Mouse (Mus musculus) CH12.LX (cell line): ENCODE measurements around the gene Sobp. TPM values are rescaled to one million over a fixed set of nuclear protein-coding genes. Genes with fewer than 3 reads are reported as not detected.

Source experiments
- DNase-seq: peaks from one replicate; pipeline ENCODE4 v3.0.0-alpha.2; 2013; ENCODE audit errors: extremely low read depth
- H3K27ac ChIP-seq: 2 replicates; pipeline ENCODE4 v1.5.1; 2012; ENCODE audit warnings: low read depth, mild to moderate bottlenecking, control low read depth, moderate library complexity; ENCODE audit not compliant: insufficient read depth
- H3K27me3 ChIP-seq: replicated peaks from 2 replicates; pipeline ENCODE3; 2012; ENCODE audit warnings: inconsistent platforms
- H3K36me3 ChIP-seq, 2 experiments: replicated peaks in 1 of 2; 2 replicates each; pipeline versions ENCODE3 to v1.6.1; 2012; ENCODE audit warnings: inconsistent platforms in 1 of 2, low read length in 1 of 2, mild to moderate bottlenecking in 1 of 2, mixed read lengths in 1 of 2, moderate library complexity in 1 of 2; ENCODE audit not compliant: control insufficient read depth in 1 of 2, insufficient read depth in 1 of 2
- H3K4me1 ChIP-seq, 2 experiments: 2 replicates each; pipeline ENCODE4 v1.6.1; 2012; ENCODE audit warnings: inconsistent platforms in 1 of 2, moderate library complexity in 1 of 2; ENCODE audit not compliant: insufficient read depth in 2 of 2, control insufficient read depth in 1 of 2
- H3K4me2 ChIP-seq: 2 replicates; pipeline ENCODE4 v1.6.1; 2012; ENCODE audit warnings: low read depth, mild to moderate bottlenecking, control low read depth; ENCODE audit not compliant: poor library complexity, insufficient read depth, severe bottlenecking
- H3K4me3 ChIP-seq, 3 experiments: fragments of 150-350 bp in 1 of 3; sonication (generic) in 1 of 3; replicated peaks in 1 of 3; 2 replicates each; pipeline versions ENCODE3 to v1.5.1; 2011 to 2012; ENCODE audit warnings: low read depth in 2 of 3, low read length in 2 of 3, mild to moderate bottlenecking in 2 of 3, moderate library complexity in 2 of 3, control low read depth in 1 of 3, improper control_type of control experiment in 1 of 3, inconsistent platforms in 1 of 3, mixed read lengths in 1 of 3; ENCODE audit not compliant: poor library complexity in 1 of 3
- H3K79me2 ChIP-seq: replicated peaks from 2 replicates; pipeline ENCODE4 v1.6.1; 2012; ENCODE audit warnings: mild to moderate bottlenecking, moderate library complexity; ENCODE audit not compliant: control insufficient read depth, poor library complexity, insufficient read depth, severe bottlenecking; ENCODE audit errors: extremely low read depth
- H3K9ac ChIP-seq: 2 replicates; pipeline ENCODE4 v1.6.1; 2012; ENCODE audit warnings: low read depth, mild to moderate bottlenecking, control low read depth, moderate library complexity; ENCODE audit not compliant: insufficient read depth
- H3K9me3 ChIP-seq: replicated peaks from 2 replicates; pipeline ENCODE3; 2012; ENCODE audit warnings: low read length, inconsistent platforms, mixed read lengths
- BHLHE40 ChIP-seq: IDR thresholded peaks from 2 replicates; pipeline ENCODE4 v1.6.1; 2011; ENCODE audit warnings: mild to moderate bottlenecking, low read depth, low read length, improper control_type of control experiment
- CHD2 ChIP-seq: IDR thresholded peaks from 2 replicates; pipeline ENCODE4 v1.6.1; 2011; ENCODE audit warnings: low read length, improper control_type of control experiment
- E2F4 ChIP-seq: IDR thresholded peaks from 2 replicates; pipeline ENCODE4 v1.6.1; 2011; ENCODE audit warnings: low read depth, low read length, improper control_type of control experiment; ENCODE audit not compliant: insufficient replicate concordance
- ELF1 ChIP-seq: IDR thresholded peaks from 2 replicates; pipeline ENCODE4 v1.6.1; 2014; ENCODE audit warnings: low read depth, mild to moderate bottlenecking, inconsistent platforms, low read length, improper control_type of control experiment
- ETS1 ChIP-seq: conservative IDR thresholded peaks from 2 replicates; pipeline ENCODE4 v1.6.1; 2012; ENCODE audit warnings: low read depth, mild to moderate bottlenecking, inconsistent platforms, low read length, improper control_type of control experiment, moderate library complexity
- GABPA ChIP-seq: IDR thresholded peaks from 2 replicates; pipeline ENCODE4 v1.6.1; 2012; ENCODE audit warnings: low read depth, low read length, improper control_type of control experiment, inconsistent platforms; ENCODE audit not compliant: insufficient replicate concordance
- HCFC1 ChIP-seq: IDR thresholded peaks from 2 replicates; pipeline ENCODE4 v1.6.1; 2012; ENCODE audit warnings: low read depth, mild to moderate bottlenecking, inconsistent platforms, low read length, improper control_type of control experiment
- IRF4 ChIP-seq: IDR thresholded peaks from 2 replicates; pipeline ENCODE4 v1.6.1; 2014; ENCODE audit warnings: low read depth, mild to moderate bottlenecking, inconsistent platforms, low read length, improper control_type of control experiment
- JUN ChIP-seq: IDR thresholded peaks from 2 replicates; pipeline ENCODE4 v1.6.1; 2011; ENCODE audit warnings: low read depth, mild to moderate bottlenecking, low read length, improper control_type of control experiment, moderate library complexity; ENCODE audit not compliant: insufficient read depth
- JUND ChIP-seq: conservative IDR thresholded peaks from 2 replicates; pipeline ENCODE4 v1.6.1; 2011; ENCODE audit warnings: low read depth, low read length, improper control_type of control experiment
- KAT2A ChIP-seq: IDR thresholded peaks from 2 replicates; pipeline ENCODE4 v1.6.1; 2012; ENCODE audit warnings: low read length, improper control_type of control experiment, inconsistent platforms; ENCODE audit not compliant: insufficient replicate concordance
- MAX ChIP-seq: IDR thresholded peaks from 2 replicates; pipeline ENCODE4 v1.6.1; 2011; ENCODE audit warnings: low read length, improper control_type of control experiment
- MXI1 ChIP-seq: IDR thresholded peaks from 2 replicates; pipeline ENCODE4 v1.6.1; 2011; ENCODE audit warnings: mild to moderate bottlenecking, low read depth, low read length, improper control_type of control experiment
- NRF1 ChIP-seq: IDR thresholded peaks from 2 replicates; pipeline ENCODE4 v1.6.1; 2014; ENCODE audit warnings: low read depth, mild to moderate bottlenecking, inconsistent platforms, low read length, improper control_type of control experiment, moderate library complexity
- RCOR1 ChIP-seq: conservative IDR thresholded peaks from 2 replicates; pipeline ENCODE4 v1.6.1; 2012; ENCODE audit warnings: low read depth, mild to moderate bottlenecking, inconsistent platforms, low read length, improper control_type of control experiment
- SIN3A ChIP-seq: IDR thresholded peaks from 2 replicates; pipeline ENCODE4 v1.6.1; 2012; ENCODE audit warnings: low read length, improper control_type of control experiment, inconsistent platforms
- TBP ChIP-seq: conservative IDR thresholded peaks from 2 replicates; pipeline ENCODE4 v1.6.1; 2011; ENCODE audit warnings: low read depth, low read length, improper control_type of control experiment
- TCF12 ChIP-seq: IDR thresholded peaks from 2 replicates; pipeline ENCODE4 v1.6.1; 2014; ENCODE audit warnings: low read depth, mild to moderate bottlenecking, inconsistent platforms, low read length, improper control_type of control experiment
- UBTF ChIP-seq: IDR thresholded peaks from 2 replicates; pipeline ENCODE4 v1.6.1; 2012; ENCODE audit warnings: low read depth, mild to moderate bottlenecking, inconsistent platforms, low read length, improper control_type of control experiment, moderate library complexity
- USF2 ChIP-seq: conservative IDR thresholded peaks from 2 replicates; pipeline ENCODE4 v1.6.1; 2011; ENCODE audit warnings: low read depth, low read length, improper control_type of control experiment
- ZC3H11A ChIP-seq: IDR thresholded peaks from 2 replicates; pipeline ENCODE4 v1.6.1; 2012; ENCODE audit warnings: low read depth, mild to moderate bottlenecking, inconsistent platforms, low read length, improper control_type of control experiment
- ZKSCAN1 ChIP-seq: IDR thresholded peaks from 2 replicates; pipeline ENCODE4 v1.6.1; 2012; ENCODE audit warnings: low read depth, inconsistent platforms, low read length, improper control_type of control experiment, borderline replicate concordance
- ZNF384 ChIP-seq: IDR thresholded peaks from 2 replicates; pipeline ENCODE4 v1.6.1; 2012; ENCODE audit warnings: low read depth, low read length, improper control_type of control experiment, inconsistent platforms
- dilution Hi-C: fragments of 300-500 bp; cut with MboI; formaldehyde crosslinking; loops from 2 replicates; pipeline ENCODE4 v1.14.3; 2020; ENCODE audit warnings: low sequenced_read_pairs; ENCODE audit not compliant: extremely low pct_unique_long_range_greater_than_20kb, extremely low pct_ligation_motif_present
- in situ Hi-C: fragments of 300-500 bp; cut with MboI; formaldehyde crosslinking; loops from 3 replicates; pipeline ENCODE4 v1.14.3; 2019; ENCODE audit warnings: low sequenced_read_pairs, low pct_ligation_motif_present, low pct_unique_long_range_greater_than_20kb, mixed read lengths
- polyA plus RNA-seq: library from polyadenylated mRNA; unstranded; fragments of >175 nt; gene quantifications from 2 replicates; pipeline ENCODE4 v1.2.1, GENCODE M21; 2012; ENCODE audit warnings: low read depth; ENCODE audit not compliant: insufficient read length
- total RNA-seq, 2 experiments: library from RNA; depleted of rRNA; stranded (reverse); fragments of 300-350 nt in 1 of 2; fragments of >200 nt in 1 of 2; gene quantifications; 2 replicates each; pipeline ENCODE4 v1.2.3; 2012 to 2014

The Sobp gene
- total and polyA plus RNA-seq, 3 experiments, result 0.04 to 0.77 (median 0.08) TPM

DNA sequence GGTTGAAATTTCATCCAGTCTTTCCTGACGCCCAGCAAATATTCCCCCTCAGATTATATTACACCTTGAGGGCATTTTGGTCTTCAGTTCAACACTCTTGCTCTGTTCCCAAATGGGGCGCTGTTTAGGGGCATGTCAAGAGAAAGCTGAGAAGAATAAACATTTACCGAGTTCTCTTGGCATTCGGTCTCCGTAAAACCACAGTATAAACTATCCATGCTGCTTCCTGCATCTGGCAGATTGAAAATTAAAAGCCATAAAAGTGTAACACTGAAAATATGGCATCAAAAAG, 170.9 kb downstream of the Sobp start:
- no peak overlapping the region for H3K4me3 ChIP-seq
- no peak overlapping the region for H3K27ac ChIP-seq
- no peak for TF ChIP-seq ZNF384
- no peak for TF ChIP-seq RCOR1
- no peak for TF ChIP-seq UBTF
- TF ChIP-seq NRF1, result no peak
- TF ChIP-seq BHLHE40, result no peak
- no peak for TF ChIP-seq MXI1
- dilution Hi-C loops, result no loop called here
- H3K79me2 ChIP-seq, result no peaks in the 10 kb centered on the region
- no peaks in the 10 kb centered on the region for H3K36me3 ChIP-seq
- no peaks in the 10 kb centered on the region for H3K4me1 ChIP-seq
- no peak overlapping the region for H3K4me2 ChIP-seq
- H3K9ac ChIP-seq, result no peak overlapping the region
- H3K27me3 ChIP-seq, result no peaks in the 10 kb centered on the region
- in situ Hi-C loops, result no loop called here
- no peaks in the 10 kb centered on the region for H3K9me3 ChIP-seq
- DNase-seq, result no peak

DNA sequence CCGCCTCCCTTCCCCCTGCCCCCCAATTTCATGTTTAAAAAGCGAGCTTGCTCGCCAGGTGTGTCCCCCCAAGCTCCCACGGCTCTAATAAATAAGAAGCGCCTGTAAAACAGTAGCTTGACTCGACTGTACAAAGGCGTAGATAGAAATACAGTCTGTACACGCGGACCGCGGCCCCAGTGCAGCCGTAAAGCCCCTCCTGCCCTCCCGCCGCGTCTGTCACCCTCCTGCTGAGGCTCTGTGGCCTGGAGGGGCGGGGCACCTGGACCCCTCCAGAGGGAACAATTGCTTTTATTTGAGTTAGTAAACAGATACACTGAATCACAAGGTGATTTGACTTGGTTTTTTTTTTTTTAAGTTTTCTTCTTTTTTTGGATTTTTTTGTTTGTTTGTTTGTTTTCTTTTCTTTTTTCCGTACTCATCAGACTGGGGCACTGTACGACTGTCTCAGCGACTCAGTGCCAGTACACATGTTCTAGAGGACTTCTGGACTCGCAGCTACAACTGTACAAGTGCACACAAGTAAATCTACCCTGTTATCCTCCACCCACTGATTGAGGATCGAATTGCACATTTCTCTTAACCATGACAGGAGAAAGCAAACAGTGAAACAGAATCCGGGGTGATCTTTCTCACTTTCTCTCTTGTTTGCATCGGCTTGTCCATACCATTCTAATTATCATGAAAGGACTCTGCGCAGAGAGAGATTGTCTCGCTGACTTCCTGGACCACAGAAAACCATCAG, 171.4 kb downstream of the Sobp start:
- Histone ChIP-seq H3K9ac (no peak overlapping the region), H3K4me3 (no peak overlapping the region), H3K4me1 (no peaks in the 10 kb centered on the region), H3K36me3 (no peaks in the 10 kb centered on the region), H3K79me2 (no peaks in the 10 kb centered on the region), H3K27me3 (no peaks in the 10 kb centered on the region), H3K4me2 (no peak overlapping the region), H3K27ac (no peak overlapping the region), H3K9me3 (no peaks in the 10 kb centered on the region)
- TF ChIP-seq ETS1 (no peak), MAX (no peak), CHD2 (no peak), NRF1 (no peak), ZNF384 (no peak), JUND (no peak), ZC3H11A (no peak), HCFC1 (no peak)
- in situ Hi-C loops (no loop called here), dilution Hi-C loops (no loop called here)
- DNase-seq, result no peak

DNA sequence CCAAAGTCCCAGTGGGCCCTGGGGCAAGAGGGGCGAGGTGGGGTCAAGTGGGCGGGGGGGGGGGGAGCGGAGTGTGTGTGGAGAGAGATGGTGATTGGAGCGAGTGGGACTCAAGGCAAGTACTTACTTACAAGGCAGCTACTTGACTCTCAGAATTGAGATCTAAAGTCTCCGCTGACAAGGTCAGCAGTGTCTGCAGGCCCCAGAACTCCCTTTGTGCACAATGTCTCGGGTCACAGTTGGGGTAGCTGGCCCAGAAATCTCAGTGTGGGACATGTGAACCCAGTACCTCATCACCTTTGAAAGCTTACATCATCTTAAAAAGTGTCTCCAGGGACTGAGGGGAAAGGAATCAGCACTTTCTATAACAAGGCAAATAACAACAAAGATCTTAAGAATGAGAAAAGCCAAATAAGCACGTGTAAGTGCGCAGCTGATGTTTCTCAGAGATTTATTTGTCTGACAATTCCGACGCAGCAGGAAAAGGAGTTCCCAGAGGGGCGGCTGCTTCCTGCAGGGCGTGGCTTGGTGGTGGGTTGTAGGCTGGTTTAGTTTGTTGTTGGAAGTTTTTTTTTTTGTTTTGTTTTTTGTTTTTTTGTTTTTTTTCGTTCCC, 172.2 kb downstream of the Sobp start:
- in situ Hi-C loops (no loop called here), dilution Hi-C loops (no loop called here)
- Histone ChIP-seq H3K27ac (no peak overlapping the region), H3K4me1 (no peaks in the 10 kb centered on the region), H3K4me3 (no peak overlapping the region), H3K79me2 (no peaks in the 10 kb centered on the region), H3K36me3 (no peaks in the 10 kb centered on the region), H3K27me3 (no peaks in the 10 kb centered on the region), H3K4me2 (no peak overlapping the region), H3K9me3 (no peaks in the 10 kb centered on the region), H3K9ac (no peak overlapping the region)
- DNase-seq, result no peak
- TF ChIP-seq IRF4 (no peak), RCOR1 (no peak), SIN3A (no peak), MXI1 (no peak), USF2 (no peak), GABPA (no peak), ZKSCAN1 (no peak), JUN (no peak), KAT2A (no peak), E2F4 (no peak), TBP (no peak), ELF1 (no peak), HCFC1 (no peak), TCF12 (no peak)
